Mouse (Mus musculus) activated CD4-positive, CD25-positive, alpha-beta regulatory T cell, adult 9 weeks (primary cell): ENCODE measurements around the gene Oxsr1. TPM values are rescaled to one million over a fixed set of nuclear protein-coding genes. Genes with fewer than 3 reads are reported as not detected.

Source experiments
- polyA plus RNA-seq: library from polyadenylated mRNA; unstranded; fragments of 100-300 nt; shearing (Covaris generic); gene quantifications from one replicate; pipeline ENCODE4 v1.2.1, GENCODE M21; 2017

Oxsr1 gene
- 8.2 TPM for polyA plus RNA-seq

GRCm38 (mm10) chr9:119322289-119323259 is at the start of gene Oxsr1:
Gene Oxsr1, minus strand, starts transcription at chr9:119322427.

GRCm38 (mm10) chr9:119365284-119365683 is 43.1 kb upstream of the Oxsr1 start, which contains the start of gene Slc22a14:
Gene Slc22a14, minus strand, starts transcription at chr9:119365553.

GRCm38 (mm10) chr9:119357331-119358057 is 35.3 kb upstream of the Oxsr1 start, which contains the start of gene Xylb:
Gene Xylb, plus strand, starts transcription at chr9:119357381.

GRCm38 (mm10) chr9:119340909-119341816 is 18.9 kb upstream of the Oxsr1 start, which contains the start of gene Myd88:
Gene Myd88, minus strand, starts transcription at chr9:119341411.

GRCm38 (mm10) chr9:119339558-119340211 is 17.5 kb upstream of the Oxsr1 start, which contains the start of gene Acaa1a:
Gene Acaa1a, plus strand, starts transcription at chr9:119339676.

GRCm38 (mm10) chr9:119208998-119209397 is 113.2 kb downstream of the Oxsr1 start, which contains the start of gene Slc22a13:
Gene Slc22a13, minus strand, starts transcription at chr9:119209098.

Other genes with a start within 250 kb of the Oxsr1 start
- gene Plcd1, start 228.9 kb downstream of the Oxsr1 start, polyA plus RNA-seq, result 5.2 TPM
- gene Dlec1, start 219.9 kb downstream of the Oxsr1 start, polyA plus RNA-seq, result 0.33 TPM
- 0.20 TPM for gene Acaa1b, start 165.3 kb downstream of the Oxsr1 start, polyA plus RNA-seq
- not detected for gene Gm47289, start 163.3 kb downstream of the Oxsr1 start, polyA plus RNA-seq
- gene Slc22a13, start 113.3 kb downstream of the Oxsr1 start, polyA plus RNA-seq, result not detected
- 64.4 TPM for gene Acaa1a, start 17.2 kb upstream of the Oxsr1 start, polyA plus RNA-seq
- gene Myd88, start 19.0 kb upstream of the Oxsr1 start, polyA plus RNA-seq, result 106 TPM
- gene Xylb, start 35.0 kb upstream of the Oxsr1 start, polyA plus RNA-seq, result 0.87 TPM
- not detected for gene Slc22a14, start 43.1 kb upstream of the Oxsr1 start, polyA plus RNA-seq
- not detected for gene Acvr2b, start 79.7 kb upstream of the Oxsr1 start, polyA plus RNA-seq
- gene Exog, start 122.5 kb upstream of the Oxsr1 start, polyA plus RNA-seq, result 19.6 TPM